Mouse (Mus musculus) hindbrain, embryonic 12.5 days (tissue): ENCODE measurements at regions not wholly inside any gene's neighbourhood (a gene's known extent, or its start where the extent isn't known, plus 50 kb on each side); places are given as distances from the start of the nearest gene placed in this dataset.
A peak's percentile ranks its signal among the peaks of the same experiment; 100 is the strongest.

Source experiments
- ATAC-seq: fragments of 200-750 bp; cut with Nextera tagmentation; 2 replicates; pipeline ENCODE4 v1.8.0; 2017; ENCODE audit warnings: moderate TSS enrichment; ENCODE audit not compliant: low FRiP score
- H3K27ac ChIP-seq: fragments of 300-500 bp; sonication (generic); 2 replicates; pipeline ENCODE4 v1.5.1; 2016; ENCODE audit warnings: mild to moderate bottlenecking
- H3K27me3 ChIP-seq: fragments of 300-500 bp; sonication (generic); 2 replicates; pipeline ENCODE4 v1.6.1; 2016; ENCODE audit warnings: mild to moderate bottlenecking
- H3K36me3 ChIP-seq: fragments of 300-500 bp; sonication (generic); 2 replicates; pipeline ENCODE4 v1.6.1; 2016; ENCODE audit warnings: mild to moderate bottlenecking
- H3K4me1 ChIP-seq: fragments of 300-500 bp; sonication (generic); 2 replicates; pipeline ENCODE4 v1.6.1; 2016
- H3K4me2 ChIP-seq: fragments of 300-500 bp; sonication (generic); replicated peaks from 2 replicates; pipeline ENCODE4 v1.6.1; 2016; ENCODE audit warnings: mild to moderate bottlenecking
- H3K4me3 ChIP-seq: fragments of 300-500 bp; sonication (generic); 2 replicates; pipeline ENCODE4 v1.5.1; 2016; ENCODE audit warnings: mild to moderate bottlenecking
- H3K9ac ChIP-seq: fragments of 300-500 bp; sonication (generic); 2 replicates; pipeline ENCODE4 v1.6.1; 2016; ENCODE audit warnings: mild to moderate bottlenecking, moderate library complexity
- H3K9me3 ChIP-seq: fragments of 300-500 bp; sonication (generic); replicated peaks from 2 replicates; pipeline ENCODE4 v1.6.1; 2016; ENCODE audit warnings: mild to moderate bottlenecking
- WGBS: fragments of 180-500 bp; shearing (Covaris S2); methylation state at CpG from one replicate; pipeline ENCODE4 v1.1.7; 2016; 5-methylcytosine and 5-hydroxymethylcytosine counted together

GRCm38 (mm10) chr4:148723208-148723607 lies 80.1 kb downstream of the Gm572 start:
- Histone ChIP-seq H3K36me3 (no peaks in the 10 kb centered on the region), H3K4me3 (no peak overlapping the region), H3K4me1 (peaks cover 13% of the 10 kb centered on the region), H3K27ac (no peak overlapping the region), H3K9ac (no peak overlapping the region), H3K9me3 (no peaks in the 10 kb centered on the region), H3K27me3 (peaks cover 41% of the 10 kb centered on the region), H3K4me2 (no peak overlapping the region)
- ATAC-seq: no peak
- 77% methylated on average over 9 of the region's 9 CpGs for WGBS

GRCm38 (mm10) chr4:148723934-148724719 lies 80.1 kb upstream of the Casz1 start:
- Histone ChIP-seq H3K4me2 (peak overlapping the region; percentile 58), H3K27me3 (peaks cover 40% of the 10 kb centered on the region), H3K9me3 (no peaks in the 10 kb centered on the region), H3K9ac (peak overlapping the region; percentile 33), H3K27ac (no peak overlapping the region), H3K4me1 (peaks cover 13% of the 10 kb centered on the region), H3K36me3 (no peaks in the 10 kb centered on the region), H3K4me3 (peak overlapping the region; percentile 27)
- peak; percentile 62 for ATAC-seq
- 3% methylated on average over 38 of the region's 39 CpGs for WGBS

DNA sequence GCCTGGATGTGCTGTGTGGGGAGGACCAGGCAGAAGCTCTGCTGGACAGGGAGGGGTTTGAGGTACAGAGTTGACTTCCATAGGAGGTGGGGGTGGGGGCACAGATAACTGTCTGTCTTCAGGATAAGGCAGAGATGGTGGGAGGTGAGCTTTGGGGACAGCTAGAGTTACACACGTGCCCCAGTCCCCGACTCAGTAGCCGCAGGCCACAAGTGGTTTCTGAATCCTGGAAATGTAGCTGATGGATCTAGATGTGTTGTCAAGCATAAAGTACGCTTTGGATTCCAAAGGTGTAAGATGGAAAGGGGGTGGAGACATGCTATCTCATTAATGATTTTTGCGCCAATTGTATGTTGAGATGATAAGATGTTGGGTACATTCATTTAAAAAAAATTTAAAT lies 75.4 kb upstream of the Casz1 start:
- H3K4me2 ChIP-seq: no peak overlapping the region
- no peak overlapping the region for H3K27ac ChIP-seq
- peaks cover 12% of the 10 kb centered on the region; the same call in 1 of the 2 replicates for H3K27me3 ChIP-seq
- H3K4me1 ChIP-seq: peaks cover 9% of the 10 kb centered on the region
- H3K36me3 ChIP-seq: no peaks in the 10 kb centered on the region
- H3K4me3 ChIP-seq: no peak overlapping the region
- ATAC-seq: no peak
- 89% methylated on average over 5 of the region's 5 CpGs for WGBS
- no peak overlapping the region for H3K9ac ChIP-seq
- no peaks in the 10 kb centered on the region for H3K9me3 ChIP-seq

- peaks cover 13% of the 10 kb centered on the region for H3K27me3 ChIP-seq
- WGBS: 74% methylated on average over 3 of the region's 3 CpGs
- H3K4me1 ChIP-seq: peaks cover 5% of the 10 kb centered on the region; the same call in 1 of the 2 replicates
- ATAC-seq: no peak
- H3K36me3 ChIP-seq: no peaks in the 10 kb centered on the region
- no peak overlapping the region for H3K4me2 ChIP-seq
- no peak overlapping the region for H3K4me3 ChIP-seq
- no peak overlapping the region for H3K27ac ChIP-seq
- H3K9ac ChIP-seq: no peak overlapping the region
- H3K9me3 ChIP-seq: no peaks in the 10 kb centered on the region
Measured at GRCm38 (mm10) chr4:148731586-148731985, 72.6 kb upstream of the Casz1 start.

GRCm38 (mm10) chr4:148734061-148734460 lies 70.2 kb upstream of the Casz1 start:
- Histone ChIP-seq H3K27me3 (peaks cover 26% of the 10 kb centered on the region), H3K4me2 (no peak overlapping the region)

GRCm38 (mm10) chr4:148734547-148734946 lies 69.7 kb upstream of the Casz1 start:
- H3K4me3 ChIP-seq: no peak overlapping the region
- 71% methylated on average over 12 of the region's 12 CpGs for WGBS
- peaks cover 30% of the 10 kb centered on the region for H3K27me3 ChIP-seq
- no peaks in the 10 kb centered on the region for H3K9me3 ChIP-seq
- ATAC-seq: no peak
- no peak overlapping the region for H3K9ac ChIP-seq
- H3K4me1 ChIP-seq: peaks cover 12% of the 10 kb centered on the region
- H3K36me3 ChIP-seq: no peaks in the 10 kb centered on the region
- no peak overlapping the region for H3K4me2 ChIP-seq
- H3K27ac ChIP-seq: no peak overlapping the region

More at GRCm38 (mm10) chr4:148734061-148734460, 70.2 kb upstream of the Casz1 start:
- H3K27ac ChIP-seq: no peak overlapping the region
- no peak for ATAC-seq
- WGBS: 83% methylated on average over 9 of the region's 9 CpGs
- peaks cover 10% of the 10 kb centered on the region for H3K4me1 ChIP-seq
- no peaks in the 10 kb centered on the region for H3K9me3 ChIP-seq
- no peak overlapping the region for H3K4me3 ChIP-seq
- H3K36me3 ChIP-seq: no peaks in the 10 kb centered on the region
- H3K9ac ChIP-seq: no peak overlapping the region

GRCm38 (mm10) chr4:148738601-148739530 lies 65.4 kb upstream of the Casz1 start:
- no peaks in the 10 kb centered on the region for H3K9me3 ChIP-seq
- no peak for ATAC-seq
- H3K27ac ChIP-seq: no peak overlapping the region
- no peak overlapping the region for H3K4me2 ChIP-seq
- 22% methylated on average over 13 of the region's 13 CpGs for WGBS
- H3K9ac ChIP-seq: no peak overlapping the region
- peaks cover 21% of the 10 kb centered on the region for H3K4me1 ChIP-seq
- peaks cover 51% of the 10 kb centered on the region for H3K27me3 ChIP-seq
- H3K4me3 ChIP-seq: no peak overlapping the region
- H3K36me3 ChIP-seq: no peaks in the 10 kb centered on the region

DNA sequence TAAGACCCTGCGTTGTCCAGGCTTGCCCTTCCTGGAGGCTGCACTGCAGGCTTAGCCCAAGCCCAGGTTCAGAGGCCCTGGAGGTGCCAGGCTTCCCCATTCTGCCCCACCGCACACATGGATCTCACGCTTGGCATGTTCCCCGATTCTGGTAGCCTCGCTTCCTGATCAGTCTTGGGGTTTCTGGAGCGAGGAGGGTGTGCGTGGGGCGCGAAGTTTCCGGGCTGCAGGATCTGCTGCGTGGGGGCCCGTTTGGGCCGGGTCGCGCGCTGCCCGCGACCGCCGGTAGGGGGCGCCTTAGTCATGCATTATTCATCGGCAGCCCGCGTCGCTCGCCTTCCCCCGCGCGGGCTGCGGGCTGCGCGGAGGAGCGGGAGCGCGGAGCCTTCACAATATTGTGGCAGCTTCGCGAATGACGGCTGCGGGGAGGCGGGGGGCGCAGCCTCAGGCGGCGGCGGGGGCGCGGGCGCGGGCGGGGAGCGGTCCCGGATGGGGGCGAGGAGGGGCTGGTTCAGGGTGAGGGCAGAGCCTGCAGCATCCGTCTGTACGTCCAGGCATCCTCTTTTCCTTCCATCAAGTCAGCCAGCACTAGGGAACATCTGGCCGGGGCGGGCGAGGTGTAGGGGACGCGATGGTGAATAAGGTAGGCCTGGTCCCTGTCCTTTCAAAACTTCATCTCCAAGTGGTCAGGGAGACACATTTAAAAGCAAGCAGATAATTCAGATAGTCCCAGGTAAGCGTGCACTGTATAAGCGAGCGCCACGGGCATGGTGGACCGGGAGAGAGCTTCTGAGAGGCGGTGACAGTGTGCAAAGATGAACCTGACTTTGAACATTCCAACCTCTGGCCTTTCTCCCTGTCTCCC lies 61.4 kb upstream of the Casz1 start:
- Histone ChIP-seq H3K27me3 (peaks cover 42% of the 10 kb centered on the region), H3K4me2 (peak overlapping the region; percentile 85), H3K4me3 (peak overlapping the region; percentile 41), H3K9ac (peak overlapping the region; percentile 65), H3K4me1 (peaks cover 29% of the 10 kb centered on the region), H3K27ac (0 out of 2 replicates have a peak overlapping the region, but pooled peaks have one; percentile 23), H3K36me3 (no peaks in the 10 kb centered on the region), H3K9me3 (no peaks in the 10 kb centered on the region)
- WGBS: 4% methylated on average over 51 of the region's 65 CpGs
- ATAC-seq: peak; percentile 68

GRCm38 (mm10) chr4:148743414-148743844 lies 60.8 kb upstream of the Casz1 start:
- peak overlapping the region; percentile 85 for H3K4me2 ChIP-seq
- no peak overlapping the region for H3K9ac ChIP-seq
- peaks cover 40% of the 10 kb centered on the region for H3K27me3 ChIP-seq
- peaks cover 29% of the 10 kb centered on the region for H3K4me1 ChIP-seq
- H3K4me3 ChIP-seq: no peak overlapping the region
- H3K27ac ChIP-seq: no peak overlapping the region
- H3K9me3 ChIP-seq: no peaks in the 10 kb centered on the region
- WGBS: 12% methylated on average over 11 of the region's 11 CpGs
- ATAC-seq: no peak
- H3K36me3 ChIP-seq: no peaks in the 10 kb centered on the region

DNA sequence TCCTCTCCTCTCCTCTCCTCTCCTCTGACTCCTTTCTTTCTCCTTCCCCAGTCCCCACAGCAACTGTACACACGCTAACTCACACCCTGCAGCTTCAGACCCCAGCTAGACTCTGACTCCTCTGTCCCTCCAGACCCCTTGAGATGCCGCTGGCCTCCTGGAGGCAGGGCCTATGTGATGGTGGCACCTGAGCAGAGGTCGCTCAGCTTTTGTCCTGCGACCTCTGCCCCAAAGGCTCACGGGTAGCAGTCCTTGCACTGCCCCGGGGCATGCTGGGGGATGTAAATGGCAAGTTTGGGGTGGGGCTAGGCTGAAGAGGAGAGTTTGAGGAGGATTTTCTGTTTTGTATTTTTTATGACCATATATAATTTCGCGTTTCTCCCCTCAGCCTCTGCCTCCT lies 60.2 kb upstream of the Casz1 start:
- no peak overlapping the region for H3K27ac ChIP-seq
- 0 out of 2 replicates have a peak overlapping the region, but pooled peaks have one; percentile 32 for H3K9ac ChIP-seq
- no peak overlapping the region for H3K4me3 ChIP-seq
- H3K4me2 ChIP-seq: no peak overlapping the region
- ATAC-seq: no peak
- H3K4me1 ChIP-seq: peaks cover 27% of the 10 kb centered on the region
- peaks cover 41% of the 10 kb centered on the region for H3K27me3 ChIP-seq
- H3K9me3 ChIP-seq: no peaks in the 10 kb centered on the region
- no peaks in the 10 kb centered on the region for H3K36me3 ChIP-seq
- 48% methylated on average over 8 of the region's 8 CpGs for WGBS

- Histone ChIP-seq H3K4me3 (no peak overlapping the region), H3K4me1 (peaks cover 30% of the 10 kb centered on the region), H3K9ac (no peak overlapping the region), H3K27me3 (peaks cover 33% of the 10 kb centered on the region), H3K27ac (peak overlapping the region; percentile 48; the same call in 1 of the 2 replicates), H3K9me3 (no peaks in the 10 kb centered on the region), H3K4me2 (no peak overlapping the region; the same call in 1 of the 2 replicates), H3K36me3 (no peaks in the 10 kb centered on the region)
- no peak for ATAC-seq
- 42% methylated on average over 23 of the region's 23 CpGs for WGBS
Measured at GRCm38 (mm10) chr4:148746460-148747314, 57.5 kb upstream of the Casz1 start.
